Mouse (Mus musculus) adrenal gland, postnatal 14 days (tissue): ENCODE data around the gene Il1r2. TPM values are rescaled to one million over a fixed set of nuclear protein-coding genes. Genes with fewer than 3 reads are reported as not detected.

Experiments
- DNase-seq: peaks from one replicate; pipeline ENCODE4 v3.0.0; 2021; ENCODE audit warnings: mixed read lengths
- total RNA-seq: library from RNA; stranded (reverse); gene quantifications from 2 replicates; pipeline ENCODE4 v1.2.3, GENCODE M21; 2021

Il1r2 gene
- total RNA-seq, 1 experiment from 2014 or later, result 0.56 TPM

DNA sequence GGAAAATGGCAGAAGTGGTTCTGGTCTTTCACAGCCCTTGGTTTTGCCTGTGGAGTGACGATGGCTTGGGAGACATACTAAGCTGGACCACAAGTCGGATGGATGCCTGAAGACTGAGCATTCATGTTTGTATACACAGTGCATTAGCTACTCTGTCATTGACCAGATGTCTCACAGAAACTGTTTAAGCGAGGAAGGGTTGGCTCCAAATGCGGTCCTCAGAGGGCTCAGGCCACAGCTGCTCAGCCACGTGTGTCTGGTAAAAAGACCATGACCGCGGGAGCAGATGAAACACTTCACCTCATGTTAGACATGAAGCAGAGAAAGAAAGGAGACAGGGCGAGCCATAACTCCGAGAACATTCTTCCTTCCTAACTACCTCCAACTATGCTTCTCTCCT, 12.5 kb upstream of the Il1r2 start:
- no peak for DNase-seq

DNA sequence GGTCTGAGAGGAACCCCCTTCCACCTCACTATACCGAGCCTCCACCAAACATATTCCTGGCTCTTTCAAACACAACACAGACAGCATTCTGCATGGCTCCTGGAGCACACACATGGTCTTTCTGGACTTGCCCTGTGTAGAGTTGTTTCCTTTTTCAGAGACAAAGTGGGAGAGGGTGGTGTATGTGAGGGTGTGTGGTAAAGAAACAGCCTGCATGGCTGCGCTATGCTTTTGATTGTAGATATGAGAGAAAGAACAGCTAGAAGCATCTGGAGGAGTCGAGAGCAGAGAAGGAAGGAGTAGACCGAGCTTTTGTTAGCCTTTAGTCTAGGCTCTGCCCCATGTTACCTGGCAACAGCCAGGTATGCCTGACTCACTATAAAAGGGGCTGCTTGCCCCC, 10.5 kb upstream of the Il1r2 start:
- no peak for DNase-seq

DNA sequence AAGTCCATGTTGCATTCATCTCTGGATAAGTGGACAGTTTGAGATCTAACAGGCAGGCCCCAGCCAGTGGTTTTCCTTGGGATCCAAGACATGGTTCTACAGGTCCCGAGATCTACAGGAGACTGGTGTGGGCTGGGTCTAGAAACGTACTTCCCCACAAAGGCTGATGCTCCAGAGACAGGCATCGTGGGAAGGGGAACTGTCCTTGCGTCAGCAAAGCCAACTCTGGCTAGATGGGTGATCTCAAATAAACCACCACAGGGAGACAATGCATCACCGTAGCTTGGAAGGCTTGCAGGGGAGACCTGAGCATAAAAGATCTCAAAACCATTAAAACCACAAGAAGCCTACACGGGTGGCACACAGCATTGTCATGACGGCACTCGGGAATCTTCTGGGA, 9.4 kb upstream of the Il1r2 start:
- no peak for DNase-seq

DNA sequence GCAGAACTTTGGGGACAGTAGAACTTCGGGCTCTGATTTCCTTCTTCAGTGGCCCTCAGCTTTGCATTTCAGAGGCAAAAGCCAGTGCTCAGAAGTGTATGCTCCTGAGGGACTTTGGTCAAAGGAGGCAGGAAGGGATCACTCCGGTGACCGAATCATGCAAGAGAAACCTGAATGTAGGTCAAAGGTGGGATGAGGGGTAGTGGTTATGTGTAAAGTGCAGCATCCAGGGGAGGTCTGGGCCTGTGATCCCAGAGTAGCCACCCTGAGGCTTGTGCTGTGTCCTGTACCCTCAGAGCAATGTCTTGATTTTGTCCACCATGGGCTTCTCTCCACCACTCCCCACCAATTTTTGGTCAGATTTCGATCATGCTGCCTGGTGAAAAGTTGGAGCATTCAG, 1.3 kb upstream of the Il1r2 start:
- no peak for DNase-seq

DNA sequence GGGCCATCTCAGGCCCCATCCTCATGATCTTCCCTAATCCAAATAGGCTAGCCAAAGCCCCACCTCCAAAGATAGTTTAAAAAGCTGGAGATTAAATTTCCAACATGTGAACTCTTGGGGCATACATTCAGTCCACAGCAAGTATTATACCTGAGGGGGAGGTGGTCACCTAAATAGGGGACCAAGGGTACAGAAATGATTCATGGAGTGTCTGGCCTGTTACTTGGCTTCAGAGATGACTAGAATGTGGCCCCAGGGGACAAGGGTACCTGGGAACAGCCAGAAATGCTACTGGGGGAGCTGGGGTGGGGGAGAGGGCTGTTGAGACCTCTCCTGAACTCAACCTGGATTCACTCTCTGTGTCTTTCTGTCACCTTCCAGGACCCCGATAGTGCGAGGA, 3.4 kb downstream of the Il1r2 start:
- no peak for DNase-seq

DNA sequence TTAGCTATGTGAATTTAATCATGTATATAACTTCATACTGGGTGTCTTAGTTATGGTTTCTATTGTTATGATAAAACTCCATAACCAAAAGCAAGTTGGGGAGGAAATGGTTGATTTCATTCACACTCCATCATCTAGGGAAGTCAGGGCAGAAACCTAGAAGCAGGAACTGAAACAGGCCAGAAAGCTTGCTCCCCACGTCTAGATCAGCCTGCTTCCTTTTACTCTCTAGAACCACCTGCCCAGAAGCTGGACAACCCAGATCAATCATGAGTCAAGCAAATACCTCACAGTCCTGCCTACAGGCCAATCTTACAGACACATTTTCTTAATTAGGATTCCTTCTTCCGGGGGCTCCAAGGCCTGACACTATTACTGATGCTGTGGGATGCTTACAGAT, 7.2 kb downstream of the Il1r2 start:
- no peak for DNase-seq

DNA sequence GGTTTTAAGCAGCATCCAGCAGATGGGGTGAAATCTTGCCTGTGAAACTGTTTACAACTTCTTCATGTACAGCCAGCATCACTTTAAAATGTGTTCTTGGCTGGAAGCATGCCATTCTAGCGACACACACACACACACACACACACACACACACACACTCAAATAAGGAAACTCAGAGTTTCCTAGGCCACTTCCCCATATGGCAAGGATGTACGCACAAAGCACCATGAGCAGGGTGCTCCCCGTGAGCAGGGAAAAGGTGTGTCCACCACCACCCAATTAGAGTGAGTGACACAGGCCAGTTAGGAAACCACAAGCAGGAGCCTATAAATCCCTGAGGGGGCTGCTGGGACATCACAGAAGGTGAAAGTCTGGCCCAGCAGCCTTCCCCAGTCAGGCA, 10.5 kb downstream of the Il1r2 start:
- no peak for DNase-seq

DNA sequence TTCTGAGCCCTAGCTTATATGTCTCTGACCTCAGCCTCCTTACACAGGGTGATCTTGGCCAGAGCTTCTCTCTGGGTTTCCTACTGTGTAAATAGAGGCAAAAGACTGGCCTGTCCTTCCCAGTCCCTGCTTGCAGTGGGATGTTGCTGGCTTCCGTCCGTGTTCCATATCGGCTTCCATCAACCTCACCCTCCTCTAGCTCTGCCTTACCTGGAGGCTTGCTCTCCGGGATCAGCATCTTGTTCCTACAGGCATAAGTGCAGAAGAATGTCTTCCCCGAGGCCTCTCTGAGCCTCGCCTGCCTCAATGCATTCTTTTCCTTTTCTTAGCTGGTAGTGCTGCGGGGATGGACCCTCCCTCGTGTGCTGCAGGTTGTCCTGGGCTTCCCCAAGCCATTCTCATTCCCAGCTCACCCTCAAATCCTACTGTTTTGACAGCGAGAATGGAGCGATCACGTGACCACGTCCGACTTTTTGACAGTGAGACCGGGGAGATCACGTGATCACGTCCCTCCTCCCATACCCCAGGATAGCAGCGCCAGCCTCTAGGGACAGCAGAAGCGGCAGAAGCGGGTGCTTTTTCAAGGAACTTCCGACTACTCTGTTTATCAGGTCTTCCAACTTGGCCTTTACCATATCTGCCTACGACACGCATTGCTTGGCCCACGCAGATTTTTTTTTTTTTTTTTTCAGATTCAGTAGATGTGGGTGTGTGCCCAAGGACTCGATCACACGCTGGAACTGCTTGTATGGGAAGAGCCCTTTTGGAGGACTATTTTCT, 11.7 kb downstream of the Il1r2 start:
- peak; percentile 74 for DNase-seq

DNA sequence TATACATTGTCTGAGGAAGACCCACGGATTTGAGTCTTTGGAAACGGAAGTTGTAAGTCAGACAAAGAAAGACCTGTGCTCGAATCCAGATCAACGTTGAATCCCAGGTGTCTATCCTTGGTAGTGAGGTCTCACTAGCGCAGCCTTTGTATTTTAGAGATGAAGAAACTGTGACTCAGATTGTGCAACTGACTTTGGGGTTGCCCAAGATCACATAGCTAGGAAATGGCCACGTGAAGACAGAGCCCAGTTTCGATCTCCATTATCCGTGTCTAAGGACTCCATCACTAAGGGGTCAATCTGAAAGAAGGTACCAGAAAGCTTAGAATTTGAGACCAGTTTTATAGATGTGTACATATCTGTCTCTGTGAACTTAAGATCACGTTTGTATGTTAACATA, 17.3 kb downstream of the Il1r2 start:
- DNase-seq, result no peak

DNA sequence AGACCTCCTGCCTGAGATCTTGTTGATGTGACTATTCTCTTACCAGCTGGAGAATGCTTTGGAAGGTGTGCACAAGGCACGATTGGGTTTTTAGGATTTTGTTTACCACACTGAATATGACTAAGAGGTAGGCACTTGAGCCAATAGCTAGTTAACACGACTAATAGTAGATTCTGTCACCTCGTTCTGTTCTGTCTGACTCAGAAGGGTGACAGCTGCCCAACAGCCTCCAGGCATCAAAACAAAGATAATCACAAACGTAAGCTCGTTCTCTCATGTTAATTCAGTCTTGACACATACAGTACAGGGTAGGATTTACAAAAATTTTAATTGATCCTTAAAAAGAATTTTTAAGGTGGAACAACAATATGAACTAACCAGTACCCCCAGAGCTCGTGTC, 18.7 kb downstream of the Il1r2 start:
- no peak for DNase-seq

DNA sequence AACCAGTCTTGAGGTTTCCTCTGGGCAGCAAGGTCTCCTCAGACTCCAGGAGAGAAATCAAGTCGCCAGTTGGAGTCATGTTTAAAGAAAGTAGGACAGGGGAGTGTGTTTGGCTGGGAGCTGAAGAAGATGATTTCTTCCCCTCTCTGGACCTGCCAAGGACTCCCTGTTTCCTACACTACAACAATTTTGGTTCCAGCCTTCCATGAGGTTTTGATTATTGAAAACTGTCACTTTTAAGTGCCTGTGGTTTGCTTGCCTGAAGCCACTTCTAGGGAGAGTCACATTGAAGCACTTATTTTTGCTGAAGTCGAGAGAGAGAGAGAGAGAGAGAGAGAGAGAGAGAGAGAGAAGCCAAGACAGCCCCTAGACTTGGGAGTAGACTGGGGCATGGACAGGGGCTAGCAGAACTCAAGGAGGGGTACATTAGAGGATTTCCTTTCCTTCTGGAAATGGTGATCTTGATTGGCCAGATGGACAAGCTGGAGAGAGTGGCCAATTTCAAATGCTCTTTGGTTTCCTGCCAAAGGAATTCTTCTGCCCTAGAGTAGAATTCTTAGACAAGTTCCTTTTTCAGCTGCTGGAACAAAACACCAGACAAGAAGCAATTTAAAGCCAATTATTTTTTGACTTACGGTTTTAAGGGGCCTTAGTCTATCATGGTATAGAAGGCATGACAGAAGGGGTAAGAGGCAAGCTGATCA, 20.9 kb downstream of the Il1r2 start:
- DNase-seq, result no peak

DNA sequence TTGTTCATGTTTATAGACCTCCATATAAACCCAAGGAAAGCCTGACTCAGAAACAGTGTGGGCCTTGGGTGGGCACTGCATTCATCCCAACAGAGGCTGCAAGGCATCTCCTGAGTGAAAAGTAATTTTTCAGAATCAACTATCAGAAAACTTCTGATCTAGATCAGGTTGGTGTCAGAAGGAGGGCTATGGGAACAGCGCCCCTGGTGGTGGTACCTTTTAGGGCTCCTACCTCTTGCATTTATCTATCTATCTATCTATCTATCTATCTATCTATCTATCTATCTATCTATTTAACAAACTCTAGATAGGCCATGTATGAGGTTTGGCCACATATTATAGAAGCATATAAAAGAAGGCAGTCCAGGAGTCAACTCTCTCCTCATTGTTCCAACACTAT, 21.7 kb downstream of the Il1r2 start:
- DNase-seq, result no peak

DNA sequence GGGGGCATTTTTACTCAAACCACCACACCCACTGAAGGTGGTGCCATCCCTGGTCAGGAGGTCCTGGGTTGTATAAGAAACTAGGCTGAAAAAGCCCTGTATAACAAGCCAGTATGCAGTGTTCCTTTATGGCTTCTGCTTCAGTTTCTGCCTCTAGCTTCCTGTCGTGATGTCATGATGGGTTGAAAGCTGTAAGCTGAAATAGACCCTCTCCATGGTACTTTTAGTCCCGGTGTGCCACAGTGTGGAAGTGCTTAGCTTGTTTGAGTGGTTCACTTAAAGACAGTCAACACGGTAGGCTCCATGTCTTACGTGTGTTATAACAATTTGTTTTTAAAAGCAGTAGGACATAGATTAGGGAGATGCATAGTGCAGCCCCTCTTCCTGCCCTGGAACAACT, 32.4 kb downstream of the Il1r2 start:
- no peak for DNase-seq

DNA sequence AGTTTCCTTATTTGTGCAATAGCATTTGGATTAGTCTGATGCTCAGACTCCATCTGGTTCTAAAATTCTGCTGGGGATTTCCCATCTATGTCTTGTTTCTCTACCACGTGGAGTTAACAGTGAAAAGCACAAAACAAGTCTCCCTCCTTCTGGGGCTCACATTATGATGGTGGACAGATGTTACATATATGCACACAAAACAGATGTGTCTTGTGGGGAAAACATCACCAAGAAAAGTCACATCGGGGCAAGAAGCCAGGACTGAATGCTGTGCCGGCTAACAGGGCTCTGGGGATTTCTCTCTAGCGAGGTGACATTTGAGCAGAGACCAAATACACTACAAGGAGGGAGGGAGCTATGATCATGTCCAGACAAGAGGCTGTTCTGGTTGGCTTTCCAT, 32.8 kb downstream of the Il1r2 start:
- no peak for DNase-seq

DNA sequence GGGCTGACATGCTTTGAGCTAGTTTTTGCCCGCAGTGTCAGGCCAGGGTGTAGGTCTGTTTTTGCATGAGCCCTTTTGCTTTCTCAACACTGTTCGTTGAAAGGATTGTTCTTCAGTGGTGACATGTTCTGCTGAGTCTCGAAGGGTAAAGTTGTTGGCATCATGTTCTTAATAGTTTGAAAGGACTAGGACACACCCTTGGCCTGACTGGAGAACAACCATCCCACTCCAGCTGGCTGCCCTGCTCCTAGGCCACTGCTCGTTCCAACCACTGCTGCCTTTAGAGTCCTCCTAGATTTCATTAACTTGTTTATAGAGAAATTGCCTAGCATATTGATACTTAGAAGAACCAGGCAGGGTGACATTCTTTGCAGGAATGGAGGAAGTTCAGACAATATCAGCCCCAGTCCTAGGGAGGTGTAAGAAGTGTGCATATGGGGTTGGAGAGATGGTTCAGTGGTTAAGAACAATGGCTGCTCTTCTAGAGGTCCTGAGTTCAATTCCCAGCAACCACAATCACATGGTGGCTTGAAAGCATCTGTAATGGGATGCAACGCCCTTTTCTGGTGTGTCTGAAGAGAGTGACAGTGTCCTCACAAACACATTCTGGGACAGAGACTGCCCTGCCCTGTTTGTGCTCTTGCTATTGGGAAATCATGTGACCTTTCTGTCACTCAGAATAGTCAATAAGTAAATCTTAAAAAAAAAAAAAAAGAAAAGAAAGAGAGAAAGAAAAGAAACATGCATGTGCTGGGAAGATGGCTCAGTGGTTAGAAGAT, 34.3 kb downstream of the Il1r2 start:
- DNase-seq, result no peak

DNA sequence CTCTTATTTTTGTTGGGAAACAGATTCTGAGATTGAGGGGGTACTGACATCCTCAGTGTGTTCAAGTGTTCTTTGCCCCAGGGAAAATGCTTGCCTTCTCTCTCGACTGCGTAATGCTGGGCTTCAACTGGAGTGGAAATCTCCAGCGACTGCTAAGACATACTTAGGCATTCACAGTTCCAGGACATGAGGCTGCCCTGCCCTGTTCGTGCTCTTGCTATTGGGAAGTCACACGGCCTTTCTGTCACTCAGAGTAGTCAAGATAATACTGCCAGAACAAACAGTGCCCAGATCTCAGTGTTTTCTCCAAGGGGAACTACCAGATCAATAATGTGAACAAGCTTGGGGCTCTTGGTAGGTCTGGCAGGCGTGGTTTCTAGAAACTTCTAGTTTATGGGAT, 35.9 kb downstream of the Il1r2 start:
- DNase-seq, result no peak

DNA sequence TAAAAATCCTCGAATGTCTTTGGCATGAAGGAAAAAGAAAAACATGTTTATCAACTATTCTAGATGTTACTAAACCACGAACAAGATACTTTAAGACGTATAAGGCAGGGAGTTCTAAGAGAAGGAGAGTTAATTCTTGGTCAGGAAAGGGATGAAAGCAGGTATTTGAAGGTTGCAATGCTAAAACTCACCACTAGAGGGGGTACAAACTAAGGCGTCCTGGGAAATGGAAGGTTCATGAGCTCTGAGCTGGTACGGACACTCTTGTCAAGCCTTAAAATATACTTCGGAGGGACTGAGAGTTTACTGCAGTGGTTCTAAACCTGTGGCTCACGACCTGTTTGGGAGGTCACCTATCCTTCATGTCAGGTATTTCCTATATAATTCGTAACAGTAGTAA, 41.4 kb downstream of the Il1r2 start:
- peak; percentile 43 for DNase-seq

DNA sequence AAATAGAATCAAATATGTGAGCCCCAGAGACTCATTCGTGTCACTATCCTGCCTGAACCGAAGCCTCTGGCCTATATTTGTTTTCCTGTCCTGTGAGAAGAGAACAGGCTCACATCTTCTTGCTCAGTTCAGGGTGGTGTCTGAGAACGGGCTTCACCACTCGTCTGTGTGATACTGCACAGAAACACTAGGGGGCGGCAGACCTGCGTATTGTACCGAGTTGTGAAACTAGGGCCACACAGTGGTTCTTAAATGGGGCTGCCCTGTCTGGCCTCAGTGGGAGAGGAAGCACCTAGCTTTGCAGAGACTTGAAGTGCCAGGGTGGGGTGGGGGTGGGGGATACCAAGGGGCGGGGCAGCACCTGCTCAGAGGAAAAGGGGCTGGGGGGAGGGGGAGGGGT, 42.5 kb downstream of the Il1r2 start:
- DNase-seq, result peak; percentile 90

DNA sequence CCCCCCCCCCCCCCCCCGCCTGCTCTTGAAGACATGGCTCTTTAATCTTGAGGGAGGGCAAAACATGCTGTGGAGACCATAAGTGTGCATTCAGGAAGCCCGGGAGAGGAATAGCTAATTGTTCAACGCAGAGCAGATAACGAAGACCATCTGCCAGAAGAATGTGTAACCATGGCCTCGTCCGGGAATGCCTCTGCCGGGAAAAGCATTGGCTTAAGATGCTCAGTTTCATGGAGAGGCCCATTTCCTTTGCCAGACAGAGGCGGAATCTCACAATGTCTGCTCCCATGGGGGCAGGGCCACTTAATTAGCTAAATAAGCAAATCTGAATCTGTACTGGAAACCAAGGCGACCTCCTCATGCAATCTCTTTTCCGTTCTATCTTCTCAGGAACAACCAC, 43.7 kb downstream of the Il1r2 start:
- no peak for DNase-seq

DNA sequence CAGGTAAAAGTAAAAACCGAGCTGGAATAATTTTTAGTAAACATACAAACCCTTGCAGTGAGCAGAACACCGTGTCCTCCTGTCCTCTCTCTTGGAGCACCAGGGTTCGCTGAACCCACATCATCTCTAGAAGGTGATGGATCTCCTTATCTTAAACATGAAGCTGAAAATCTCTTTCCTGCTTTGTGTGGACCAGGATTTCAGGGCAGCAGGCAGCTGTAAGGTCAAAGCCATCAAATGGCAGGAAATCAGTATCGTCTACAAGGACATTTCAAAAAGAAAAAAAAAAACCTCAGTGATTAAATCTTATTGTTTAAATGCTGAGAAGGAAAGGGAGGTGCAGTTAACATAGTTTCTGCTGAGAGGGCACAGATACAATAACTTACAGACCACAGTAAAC, 50.4 kb downstream of the Il1r2 start:
- DNase-seq, result no peak

DNA sequence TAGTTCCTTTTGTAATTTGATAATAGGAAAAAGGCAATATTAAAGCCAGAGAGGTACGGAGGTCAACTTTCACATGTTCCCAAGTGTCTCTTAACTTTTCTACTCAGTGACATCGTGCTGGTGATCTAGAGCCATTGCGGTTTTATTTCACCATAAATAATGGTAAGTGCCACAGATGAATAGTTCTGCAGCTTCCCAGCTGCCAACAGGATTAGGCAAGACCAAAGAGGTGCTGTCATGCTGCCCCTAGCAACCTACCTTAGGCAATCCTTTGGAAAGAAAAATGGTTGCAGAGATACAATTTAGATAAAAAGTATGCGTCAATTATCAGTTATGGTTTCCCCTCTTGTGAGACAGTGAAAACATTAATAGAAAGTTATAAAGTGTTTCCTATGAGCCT, 54.6 kb downstream of the Il1r2 start:
- peak; percentile 66 for DNase-seq

DNA sequence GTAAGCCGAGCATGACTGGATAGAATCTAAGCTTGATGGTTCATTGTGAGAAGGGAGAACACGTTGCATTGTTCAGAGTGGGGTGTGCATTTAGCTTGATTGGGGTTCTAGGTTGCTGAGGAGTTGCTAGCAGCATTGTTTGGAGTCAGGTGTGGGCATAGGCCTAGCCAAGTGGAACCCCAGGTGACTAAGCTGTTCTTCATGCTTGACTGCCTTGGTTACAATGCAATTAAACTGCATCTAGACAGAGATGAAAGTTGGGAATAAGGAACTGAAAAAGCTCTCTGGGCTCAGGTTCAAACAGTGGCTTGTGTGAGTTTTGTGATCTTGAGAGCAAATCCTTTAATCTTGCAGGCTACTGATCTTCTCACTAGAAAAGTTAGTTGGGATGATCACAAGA, 55.4 kb downstream of the Il1r2 start:
- no peak for DNase-seq

DNA sequence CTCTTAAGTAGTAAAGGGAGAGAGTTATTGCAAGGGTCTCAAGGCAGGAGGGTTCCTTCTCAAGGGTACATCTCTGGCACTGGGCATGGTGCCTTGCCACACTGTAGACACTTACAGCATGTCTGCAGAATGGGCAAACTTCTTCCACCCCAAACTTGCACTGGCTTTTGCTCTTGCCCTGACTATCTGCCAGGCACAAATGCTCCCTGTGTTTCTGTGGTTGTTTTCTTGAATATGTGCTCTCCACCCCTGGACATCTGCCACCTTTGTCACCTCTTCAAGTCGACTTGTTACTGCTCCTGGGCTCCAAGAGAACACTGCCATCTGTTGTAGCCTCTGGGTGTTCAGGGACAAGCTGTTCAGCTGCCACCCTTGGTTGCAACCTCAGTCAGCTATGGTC, 57.8 kb downstream of the Il1r2 start:
- no peak for DNase-seq
